In the genomic region with DNA sequence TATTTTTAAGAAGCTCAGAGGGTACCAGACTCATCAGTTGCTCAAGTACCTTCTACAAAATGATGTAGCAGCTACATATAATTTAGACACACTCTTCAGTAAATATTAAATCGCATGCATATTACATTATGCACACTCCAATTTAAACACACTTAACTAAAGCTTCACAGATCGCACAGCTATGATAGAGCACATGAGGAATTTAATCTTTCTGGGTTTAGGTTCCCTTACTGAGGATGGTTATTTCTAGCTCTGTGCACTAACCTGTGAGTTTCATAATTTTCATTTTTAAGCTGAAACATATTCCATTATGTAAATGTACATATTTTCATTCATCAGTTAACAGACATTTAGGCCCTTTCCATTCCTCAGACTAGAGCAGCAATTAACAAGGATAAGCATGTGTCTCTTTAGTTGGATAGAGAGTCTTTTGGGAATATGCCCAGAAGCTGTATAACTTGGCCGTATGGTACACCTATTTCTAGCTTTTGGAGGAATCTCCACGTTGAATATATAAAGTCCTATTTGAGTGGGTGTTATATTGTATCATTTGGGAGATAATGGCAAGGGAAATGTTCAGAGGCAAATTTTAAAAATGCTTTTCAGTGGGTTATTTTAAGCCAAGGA, we compare ENCODE assay signal across 16 mouse cellular contexts.
"Had no signal": no experiment of that assay in that cellular context is flagged by ENCODE, and none has a peak within 500 bp of the region (broad histone marks: within the 10 kb centered on the region; RNA-seq: fewer than 3 reads in every experiment).

No protein-coding gene starts in this region.

- H3K4me2 ChIP-seq: liver, embryonic 13.5 days; midbrain, embryonic 12.5 days; midbrain, embryonic 15.5 days; neural tube, embryonic 13.5 days had no signal

- DNase-seq: kidney, adult 9 months; kidney, postnatal 25 days; liver, embryonic 13.5 days; lung, adult 2 months; lung, postnatal 14 days; lung, postnatal 4 days; retina, postnatal 1 day; thymus, adult 2 months; thymus, postnatal 14 days; thymus, postnatal 4 days had no signal

- H3K27ac ChIP-seq: layer of hippocampus, adult 2 months; left cerebral cortex, adult 2 months; liver, embryonic 13.5 days; midbrain, embryonic 12.5 days; midbrain, embryonic 15.5 days; neural tube, embryonic 13.5 days had no signal

- H3K9ac ChIP-seq: liver, embryonic 13.5 days; midbrain, embryonic 12.5 days; midbrain, embryonic 15.5 days; neural tube, embryonic 13.5 days had no signal

- H3K36me3 ChIP-seq: liver, embryonic 13.5 days; midbrain, embryonic 12.5 days; midbrain, embryonic 15.5 days; neural tube, embryonic 13.5 days had no signal

- H3K27me3 ChIP-seq: liver, embryonic 13.5 days; midbrain, embryonic 12.5 days; midbrain, embryonic 15.5 days; neural tube, embryonic 13.5 days had no signal

- H3K4me1 ChIP-seq: liver, embryonic 13.5 days; midbrain, embryonic 12.5 days; midbrain, embryonic 15.5 days; neural tube, embryonic 13.5 days had no signal

- H3K4me3 ChIP-seq: layer of hippocampus, adult 2 months; left cerebral cortex, adult 2 months; liver, embryonic 13.5 days; midbrain, embryonic 12.5 days; midbrain, embryonic 15.5 days; myocyte; neural tube, embryonic 13.5 days had no signal

- ATAC-seq: midbrain, embryonic 15.5 days had no signal

- H3K9me3 ChIP-seq: liver, embryonic 13.5 days; midbrain, embryonic 12.5 days; midbrain, embryonic 15.5 days; neural tube, embryonic 13.5 days had no signal
